ENCODE assay signal across 8 mouse cellular contexts in genomic region chr15:79328058-79328938, GRCm38 (mm10). TPM values are rescaled to one million over a fixed set of nuclear protein-coding genes. Genes with fewer than 3 reads are reported as not detected.
DNase-seq lines count a peak whose midpoint lies in the region; ATAC-seq and TF ChIP-seq lines count a peak whose summit lies in the region.

Pla2g6 (minus strand) TSS chr15:79328390.

- dilution Hi-C loops in CH12.LX (cut with MboI; ENCODE audit: extremely low pct_ligation_motif_present, extremely low pct_unique_long_range_greater_than_20kb, low sequenced_read_pairs), result no loop called here

- peak within 1 kb of the TSS; percentile 95 for H3K4me2 ChIP-seq in CH12.LX (ENCODE audit: insufficient read depth, low read depth, poor library complexity, severe bottlenecking)
- H3K4me2 ChIP-seq in forebrain, embryonic 11.5 days (ENCODE audit: low read depth, low read length, severe bottlenecking), result peak within 1 kb of the TSS; percentile 89
- peak within 1 kb of the TSS; percentile 92 for H3K4me2 ChIP-seq in heart, embryonic 16.5 days (ENCODE audit: low read depth, low read length)
- peak within 1 kb of the TSS; percentile 87 for H3K4me2 ChIP-seq in liver, embryonic 15.5 days
- peak within 1 kb of the TSS; percentile 82 for H3K4me2 ChIP-seq in neural tube, embryonic 12.5 days (replicated peaks)

- TF ChIP-seq EP300 in CH12.LX (IDR thresholded peaks at IDR 0.05; ENCODE audit: low read length), result no peak

- in situ Hi-C loops in CH12.LX (cut with MboI; ENCODE audit: low pct_ligation_motif_present, low pct_unique_long_range_greater_than_20kb, low sequenced_read_pairs), result loop anchor here (25.0 kb wide), 1 partner anchor 416 kb away; the partner anchor contains the start of gene Pdxp

- peak within 1 kb of the TSS; percentile 91 for H3K27ac ChIP-seq in CH12.LX (ENCODE audit: insufficient read depth, low read depth)
- H3K27ac ChIP-seq in forebrain, embryonic 11.5 days (ENCODE audit: low read depth, low read length), result peak within 1 kb of the TSS; percentile 80
- peak within 1 kb of the TSS; percentile 91 for H3K27ac ChIP-seq in heart, embryonic 16.5 days (ENCODE audit: low read length)
- peak within 1 kb of the TSS; percentile 90 for H3K27ac ChIP-seq in liver, embryonic 15.5 days (replicated peaks)
- H3K27ac ChIP-seq in neural tube, embryonic 12.5 days, result peak within 1 kb of the TSS; percentile 80

- H3K36me3 ChIP-seq in CH12.LX (replicated peaks in 1 of 2; ENCODE audit: control insufficient read depth in 1 of 2, insufficient read depth in 1 of 2, low read length in 1 of 2), result peaks cover 0 to 3% of the 10 kb centered on the region in 2 experiments
- H3K36me3 ChIP-seq in forebrain, embryonic 11.5 days (ENCODE audit: control insufficient read depth, insufficient read depth, low read length), result no peaks in the 10 kb centered on the region
- no peaks in the 10 kb centered on the region for H3K36me3 ChIP-seq in heart, embryonic 16.5 days (ENCODE audit: control insufficient read depth, insufficient read depth)
- H3K36me3 ChIP-seq in liver, embryonic 15.5 days (replicated peaks), result no peaks in the 10 kb centered on the region
- H3K36me3 ChIP-seq in neural tube, embryonic 12.5 days, result no peaks in the 10 kb centered on the region

- WGBS in forebrain, embryonic 11.5 days, result 4% methylated on average over 45 of the region's 46 CpGs
- WGBS in heart, embryonic 16.5 days, result 3% methylated on average over 43 of the region's 46 CpGs
- under 1% methylated on average over 46 of the region's 46 CpGs for WGBS in liver, embryonic 15.5 days (ENCODE audit: insufficient replicate concordance)
- 6% methylated on average over 46 of the region's 46 CpGs for WGBS in neural tube, embryonic 12.5 days

- H3K79me2 ChIP-seq in CH12.LX (replicated peaks; ENCODE audit: control insufficient read depth, extremely low read depth, insufficient read depth, poor library complexity, severe bottlenecking), result peaks cover 20% of the 10 kb centered on the region

- peaks cover 20 to 59% of the 10 kb centered on the region in 2 experiments for H3K4me1 ChIP-seq in CH12.LX (ENCODE audit: control insufficient read depth in 1 of 2, insufficient read depth in 2 of 2)
- peaks cover 9% of the 10 kb centered on the region for H3K4me1 ChIP-seq in forebrain, embryonic 11.5 days (replicated peaks; ENCODE audit: control insufficient read depth, insufficient read depth, low read length)
- H3K4me1 ChIP-seq in heart, embryonic 16.5 days (ENCODE audit: control insufficient read depth, insufficient read depth, low read length), result peaks cover 23% of the 10 kb centered on the region
- peaks cover 62% of the 10 kb centered on the region for H3K4me1 ChIP-seq in liver, embryonic 15.5 days (replicated peaks)
- H3K4me1 ChIP-seq in neural tube, embryonic 12.5 days, result peaks cover 19% of the 10 kb centered on the region

- peak; percentile 99 for DNase-seq in CH12.LX (ENCODE audit: extremely low read depth)
- DNase-seq in c-Kit-positive CD71-positive TER-119-negative erythroid progenitor cells, embryonic 14.5 days (ENCODE audit: low read depth), result peak; percentile 98
- DNase-seq in forebrain, embryonic 11.5 days (ENCODE audit: low spot score), result peak; percentile 100
- DNase-seq in kidney, postnatal 36 days, result peak; percentile 99 to 100
- peak; percentile 97 for DNase-seq in telencephalon, adult 2 months (ENCODE audit: low read depth, low spot score)

- H3K9ac ChIP-seq in CH12.LX (ENCODE audit: insufficient read depth, low read depth), result peak within 1 kb of the TSS; percentile 91
- H3K9ac ChIP-seq in forebrain, embryonic 11.5 days (ENCODE audit: low read length), result peak within 1 kb of the TSS; percentile 74
- peak within 1 kb of the TSS; percentile 88 for H3K9ac ChIP-seq in heart, embryonic 16.5 days (ENCODE audit: low read length)
- H3K9ac ChIP-seq in liver, embryonic 15.5 days, result peak within 1 kb of the TSS; percentile 82
- peak within 1 kb of the TSS; percentile 72 for H3K9ac ChIP-seq in neural tube, embryonic 12.5 days

- no peak for TF ChIP-seq RAD21 in CH12.LX (IDR thresholded peaks at IDR 0.05; ENCODE audit: low read depth, low read length)

- peak; percentile 65 for TF ChIP-seq POLR2A in CH12.LX (IDR thresholded peaks at IDR 0.05; ENCODE audit: low read depth, low read length)

- ATAC-seq in forebrain, embryonic 11.5 days (replicated peaks; ENCODE audit: low FRiP score), result peak; percentile 97
- ATAC-seq in heart, embryonic 16.5 days (replicated peaks; ENCODE audit: extremely low read depth, insufficient read depth, low FRiP score), result peak; percentile 94
- peak; percentile 94 for ATAC-seq in liver, embryonic 15.5 days (ENCODE audit: insufficient read depth)
- peak; percentile 95 for ATAC-seq in neural tube, embryonic 12.5 days (ENCODE audit: low FRiP score, low read depth)

- no peaks in the 10 kb centered on the region for H3K9me3 ChIP-seq in CH12.LX (replicated peaks; ENCODE audit: low read length)
- H3K9me3 ChIP-seq in forebrain, embryonic 11.5 days (ENCODE audit: control insufficient read depth, low read length), result no peaks in the 10 kb centered on the region
- no peaks in the 10 kb centered on the region for H3K9me3 ChIP-seq in heart, embryonic 16.5 days (replicated peaks; ENCODE audit: control insufficient read depth, low read length)
- no peaks in the 10 kb centered on the region for H3K9me3 ChIP-seq in liver, embryonic 15.5 days (replicated peaks)
- H3K9me3 ChIP-seq in neural tube, embryonic 12.5 days, result no peaks in the 10 kb centered on the region

- no peaks in the 10 kb centered on the region for H3K27me3 ChIP-seq in CH12.LX (replicated peaks)
- no peaks in the 10 kb centered on the region for H3K27me3 ChIP-seq in forebrain, embryonic 11.5 days (ENCODE audit: control insufficient read depth, insufficient read depth, low read length)
- no peaks in the 10 kb centered on the region for H3K27me3 ChIP-seq in heart, embryonic 16.5 days (ENCODE audit: control insufficient read depth, insufficient read depth, low read length)
- no peaks in the 10 kb centered on the region for H3K27me3 ChIP-seq in liver, embryonic 15.5 days
- no peaks in the 10 kb centered on the region for H3K27me3 ChIP-seq in neural tube, embryonic 12.5 days (replicated peaks)

- H3K4me3 ChIP-seq in CH12.LX (replicated peaks in 1 of 3; ENCODE audit: low read depth in 2 of 3, low read length in 2 of 3, poor library complexity in 1 of 3), result peak within 1 kb of the TSS; percentile 76 to 91 (median 79)
- H3K4me3 ChIP-seq in forebrain, embryonic 11.5 days (ENCODE audit: low read depth, low read length), result peak within 1 kb of the TSS; percentile 55
- peak within 1 kb of the TSS; percentile 71 for H3K4me3 ChIP-seq in heart, embryonic 16.5 days (ENCODE audit: low read length)
- peak within 1 kb of the TSS; percentile 72 for H3K4me3 ChIP-seq in liver, embryonic 15.5 days (replicated peaks)
- peak within 1 kb of the TSS; percentile 56 for H3K4me3 ChIP-seq in neural tube, embryonic 12.5 days

- TF ChIP-seq CTCF in CH12.LX (conservative IDR thresholded peaks at IDR 0.05 in 1 of 2, IDR thresholded peaks at IDR 0.05 in 1 of 2; ENCODE audit: low read depth in 2 of 2, low read length in 2 of 2), result no peak

TF ChIP-seq in CH12.LX, 34 proteins besides CTCF, POLR2A, EP300 and RAD21 (continues in another document):
- TF ChIP-seq ETS1 (conservative IDR thresholded peaks at IDR 0.05; ENCODE audit: low read depth, low read length) (peak; percentile 76), NELFE (IDR thresholded peaks at IDR 0.05; ENCODE audit: low read depth, low read length) (no peak; the same call in none of the 2 replicates), MEF2A (IDR thresholded peaks at IDR 0.05; ENCODE audit: borderline replicate concordance, low read depth, low read length) (peak; percentile 38; the same call in 1 of the 2 replicates), ELF1 (IDR thresholded peaks at IDR 0.05; ENCODE audit: low read depth, low read length) (peak; percentile 99), MXI1 (IDR thresholded peaks at IDR 0.05; ENCODE audit: low read depth, low read length) (no peak), TCF12 (IDR thresholded peaks at IDR 0.05; ENCODE audit: low read depth, low read length) (peak; percentile 32; the same call in 1 of the 2 replicates), MAZ (IDR thresholded peaks at IDR 0.05; ENCODE audit: low read depth, low read length) (peak; percentile 52; the same call in 1 of the 2 replicates), USF2 (conservative IDR thresholded peaks at IDR 0.05; ENCODE audit: low read depth, low read length) (peak; percentile 73), CHD2 (IDR thresholded peaks at IDR 0.05; ENCODE audit: low read length) (no peak; the same call in 1 of the 2 replicates), CHD1 (IDR thresholded peaks at IDR 0.05; ENCODE audit: low read depth, low read length) (no peak; the same call in 1 of the 2 replicates), USF1 (IDR thresholded peaks at IDR 0.05; ENCODE audit: low read depth, low read length) (peak; percentile 89), SIN3A (IDR thresholded peaks at IDR 0.05; ENCODE audit: low read length) (peak; percentile 9; the same call in 1 of the 2 replicates), GABPA (IDR thresholded peaks at IDR 0.05; ENCODE audit: insufficient replicate concordance, low read depth, low read length) (no peak), PAX5 (IDR thresholded peaks at IDR 0.05; ENCODE audit: low read length) (no peak), ZMIZ1 (IDR thresholded peaks at IDR 0.05; ENCODE audit: low read depth, low read length) (no peak), POLR2AphosphoS2 (IDR thresholded peaks at IDR 0.05; ENCODE audit: low read depth, low read length) (no peak), BHLHE40 (IDR thresholded peaks at IDR 0.05; ENCODE audit: low read depth, low read length) (peak; percentile 69; the same call in 1 of the 2 replicates), SMC3 (IDR thresholded peaks at IDR 0.05; ENCODE audit: low read depth, low read length) (no peak), HCFC1 (IDR thresholded peaks at IDR 0.05; ENCODE audit: low read depth, low read length) (peak; percentile 84), ZNF384 (IDR thresholded peaks at IDR 0.05; ENCODE audit: low read depth, low read length) (peak; percentile 93), NRF1 (IDR thresholded peaks at IDR 0.05; ENCODE audit: low read depth, low read length) (peak; percentile 64), MYC (IDR thresholded peaks at IDR 0.05; ENCODE audit: low read depth, low read length) (peak; percentile 99), ZKSCAN1 (IDR thresholded peaks at IDR 0.05; ENCODE audit: borderline replicate concordance, low read depth, low read length) (no peak)

RNA-seq across cellular contexts. Expression of gene Pla2g6, which starts in this region (rescaled TPM):
- total RNA-seq in CH12.LX (2012; rRNA removed) (18.7 and 20.9 TPM in 2 replicates), CH12.LX (2014; rRNA removed) (9.1 and 9.3 TPM in 2 replicates)
- polyA plus RNA-seq in CH12.LX (2012; ENCODE audit: insufficient read length, low read depth), result 12.7 and 14.8 TPM in 2 replicates
- polyA plus RNA-seq in forebrain, embryonic 11.5 days (2014; fragmentation: Nextera tagmentation; extraction: Ambion mirVana), result 20.8 and 22.3 TPM in 2 replicates
- 12.1 and 13.7 TPM in 2 replicates for polyA plus RNA-seq in heart, embryonic 16.5 days (2015; fragmentation: Nextera tagmentation; extraction: Ambion mirVana)
- 14.8 and 15.6 TPM in 2 replicates for polyA plus RNA-seq in liver, embryonic 15.5 days (2015; fragmentation: Nextera tagmentation; extraction: Ambion mirVana)
- polyA plus RNA-seq in neural tube, embryonic 12.5 days (2016; fragmentation: Nextera tagmentation; extraction: Ambion mirVana), result 40.1 and 40.4 TPM in 2 replicates

Comparison
In these comparisons a context has a peak if more than half of its experiments do, and no peak if none do; other contexts are left out.
1. Peak in every context shown above with its lines: DNase-seq, ATAC-seq, H3K4me3 ChIP-seq and H3K27ac ChIP-seq.